ENCODE assay signal across 10 mouse cellular contexts in genomic region chr2:107611811-107612210, GRCm38 (mm10).
"Had no signal": no experiment of that assay in that cellular context is flagged by ENCODE, and none has a peak within 500 bp of the region (broad histone marks: within the 10 kb centered on the region; RNA-seq: fewer than 3 reads in every experiment).

No protein-coding gene starts in this region.

- H3K9me3 ChIP-seq: limb, embryonic 10.5 days; liver, embryonic 15.5 days had no signal

- H3K4me3 ChIP-seq: left cerebral cortex, adult 2 months; limb, embryonic 10.5 days; liver, embryonic 15.5 days had no signal

- H3K4me2 ChIP-seq: liver, embryonic 11.5 days; liver, embryonic 15.5 days had no signal

- H3K36me3 ChIP-seq: limb, embryonic 10.5 days; liver, embryonic 15.5 days had no signal

- H3K4me1 ChIP-seq: limb, embryonic 10.5 days; liver, embryonic 15.5 days had no signal

- DNase-seq: kidney, postnatal 25 days; lung, adult 2 months; lung, postnatal 36 days; thymus, postnatal 36 days had no signal

- H3K27ac ChIP-seq: left cerebral cortex, adult 2 months; limb, embryonic 10.5 days; liver, embryonic 15.5 days had no signal

- H3K27me3 ChIP-seq: liver, embryonic 15.5 days had no signal

- H3K9ac ChIP-seq: liver, embryonic 15.5 days had no signal

- ATAC-seq: lung, postnatal 0 days; midbrain, embryonic 16.5 days had no signal
